Mouse (Mus musculus): ENCODE data around the gene Fbxo24. TPM values are rescaled to one million over a fixed set of nuclear protein-coding genes. Genes with fewer than 3 reads are reported as not detected.

Gene Fbxo24
- polyA plus RNA-seq, 1 experiment = 0.72 TPM

- Histone ChIP-seq H3K36me3 (ENCODE audit: control insufficient read depth, insufficient read depth) (peaks cover 19% of the 10 kb centered on the region), H3K79me2 (ENCODE audit: control insufficient read depth, insufficient read depth) (peaks cover 37% of the 10 kb centered on the region), H3ac (ENCODE audit: control insufficient read depth, insufficient read length) (no peak overlapping the region), H3K4me3 (peak overlapping the region; percentile 82), H3K27me3 (ENCODE audit: control insufficient read depth, insufficient read depth, insufficient read length) (no peaks in the 10 kb centered on the region), H3K4me2 (ENCODE audit: low read depth) (peak overlapping the region; percentile 99)
- TF ChIP-seq TCF3 (IDR thresholded peaks at IDR 0.05; ENCODE audit: insufficient read length, low read depth) (no peak), SRF (IDR thresholded peaks at IDR 0.05; ENCODE audit: control insufficient read depth, insufficient read length, low read depth) (no peak), USF1 (IDR thresholded peaks at IDR 0.05; ENCODE audit: low read depth) (no peak), E2F4 (IDR thresholded peaks at IDR 0.05; ENCODE audit: insufficient read depth) (no peak), REST (IDR thresholded peaks at IDR 0.05; ENCODE audit: insufficient read depth, insufficient read length) (no peak), CEBPB (IDR thresholded peaks at IDR 0.05; ENCODE audit: insufficient read depth, poor library complexity, severe bottlenecking) (no peak), TCF12 (IDR thresholded peaks at IDR 0.05; ENCODE audit: insufficient read depth, poor library complexity, severe bottlenecking) (no peak), MAX (IDR thresholded peaks at IDR 0.05; ENCODE audit: low read depth) (no peak), MYOD1 (IDR thresholded peaks at IDR 0.05; ENCODE audit: control insufficient read depth in 1 of 3, insufficient read length in 2 of 3, low read depth in 2 of 3) (no peak), POLR2AphosphoS2 (IDR thresholded peaks at IDR 0.05; ENCODE audit: insufficient read length, low read depth) (no peak), MYOG (IDR thresholded peaks at IDR 0.05; ENCODE audit: control insufficient read depth in 1 of 3, insufficient read depth in 1 of 3, insufficient read length in 2 of 3, low read depth in 2 of 3) (no peak), POLR2A (IDR thresholded peaks at IDR 0.05; ENCODE audit: insufficient read length, low read depth) (no peak)
Observed at GRCm38 (mm10) chr5:137631591-137631990, 2.8 kb upstream of the Fbxo24 start.

- peak overlapping the region; percentile 99 for H3K4me2 ChIP-seq (ENCODE audit: low read depth)
- peak overlapping the region; percentile 82 for H3K4me3 ChIP-seq
- peaks cover 19% of the 10 kb centered on the region for H3K36me3 ChIP-seq (ENCODE audit: control insufficient read depth, insufficient read depth)
- no peaks in the 10 kb centered on the region for H3K27me3 ChIP-seq (ENCODE audit: control insufficient read depth, insufficient read depth, insufficient read length)
- peaks cover 37% of the 10 kb centered on the region for H3K79me2 ChIP-seq (ENCODE audit: control insufficient read depth, insufficient read depth)
- no peak overlapping the region for H3ac ChIP-seq (ENCODE audit: control insufficient read depth, insufficient read length)
- TF ChIP-seq MYOD1 (IDR thresholded peaks at IDR 0.05; ENCODE audit: control insufficient read depth in 1 of 3, insufficient read length in 2 of 3, low read depth in 2 of 3) = peak in 1 of 3 experiments; percentile 34
- TF ChIP-seq MYOG (IDR thresholded peaks at IDR 0.05; ENCODE audit: control insufficient read depth in 1 of 3, insufficient read depth in 1 of 3, insufficient read length in 2 of 3, low read depth in 2 of 3) = no peak
- no peak for TF ChIP-seq POLR2AphosphoS2 (IDR thresholded peaks at IDR 0.05; ENCODE audit: insufficient read length, low read depth)
- TF ChIP-seq REST (IDR thresholded peaks at IDR 0.05; ENCODE audit: insufficient read depth, insufficient read length) = no peak
- no peak for TF ChIP-seq TCF12 (IDR thresholded peaks at IDR 0.05; ENCODE audit: insufficient read depth, poor library complexity, severe bottlenecking)
- peak; percentile 6 for TF ChIP-seq POLR2A (IDR thresholded peaks at IDR 0.05; ENCODE audit: insufficient read length, low read depth)
- TF ChIP-seq MAX (IDR thresholded peaks at IDR 0.05; ENCODE audit: low read depth) = no peak
- no peak for TF ChIP-seq E2F4 (IDR thresholded peaks at IDR 0.05; ENCODE audit: insufficient read depth)
- TF ChIP-seq CEBPB (IDR thresholded peaks at IDR 0.05; ENCODE audit: insufficient read depth, poor library complexity, severe bottlenecking) = no peak
Observed at GRCm38 (mm10) chr5:137631171-137631570, 2.4 kb upstream of the Fbxo24 start.

- Histone ChIP-seq H3K79me2 (ENCODE audit: control insufficient read depth, insufficient read depth) (peaks cover 37% of the 10 kb centered on the region), H3K4me3 (peak overlapping the region; percentile 82), H3K4me2 (ENCODE audit: low read depth) (peak overlapping the region; percentile 99), H3K36me3 (ENCODE audit: control insufficient read depth, insufficient read depth) (peaks cover 18% of the 10 kb centered on the region), H3K27me3 (ENCODE audit: control insufficient read depth, insufficient read depth, insufficient read length) (no peaks in the 10 kb centered on the region), H3ac (ENCODE audit: control insufficient read depth, insufficient read length) (no peak overlapping the region)
- TF ChIP-seq MYOG (IDR thresholded peaks at IDR 0.05; ENCODE audit: control insufficient read depth in 1 of 3, insufficient read depth in 1 of 3, insufficient read length in 2 of 3, low read depth in 2 of 3) (peak in 1 of 3 experiments; percentile 27), TCF12 (IDR thresholded peaks at IDR 0.05; ENCODE audit: insufficient read depth, poor library complexity, severe bottlenecking) (no peak), MYOD1 (IDR thresholded peaks at IDR 0.05; ENCODE audit: control insufficient read depth in 1 of 3, insufficient read length in 2 of 3, low read depth in 2 of 3) (peak in 2 of 3 experiments; percentile 77 to 83)
Observed at GRCm38 (mm10) chr5:137630602-137631001, 1.8 kb upstream of the Fbxo24 start.

GRCm38 (mm10) chr5:137629906-137630545 is 1.2 kb upstream of the Fbxo24 start:
- Histone ChIP-seq H3K36me3 (ENCODE audit: control insufficient read depth, insufficient read depth) (peaks cover 13% of the 10 kb centered on the region), H3ac (ENCODE audit: control insufficient read depth, insufficient read length) (peak overlapping the region; percentile 21), H3K4me3 (peak overlapping the region; percentile 82), H3K79me2 (ENCODE audit: control insufficient read depth, insufficient read depth) (peaks cover 37% of the 10 kb centered on the region), H3K4me2 (ENCODE audit: low read depth) (peak overlapping the region; percentile 99), H3K27me3 (ENCODE audit: control insufficient read depth, insufficient read depth, insufficient read length) (no peaks in the 10 kb centered on the region)
- TF ChIP-seq MYOD1 (IDR thresholded peaks at IDR 0.05; ENCODE audit: control insufficient read depth in 1 of 3, insufficient read length in 2 of 3, low read depth in 2 of 3) = peak in 2 of 3 experiments; percentile 23 to 55
- TF ChIP-seq MYOG (IDR thresholded peaks at IDR 0.05; ENCODE audit: control insufficient read depth in 1 of 3, insufficient read depth in 1 of 3, insufficient read length in 2 of 3, low read depth in 2 of 3) = peak in 1 of 3 experiments; percentile 47
- peak; percentile 10 for TF ChIP-seq POLR2AphosphoS2 (IDR thresholded peaks at IDR 0.05; ENCODE audit: insufficient read length, low read depth)
- TF ChIP-seq REST (IDR thresholded peaks at IDR 0.05; ENCODE audit: insufficient read depth, insufficient read length) = no peak

GRCm38 (mm10) chr5:137629306-137629721 is 512 bp upstream of the Fbxo24 start:
- Histone ChIP-seq H3ac (ENCODE audit: control insufficient read depth, insufficient read length) (peak overlapping the region; percentile 21), H3K79me2 (ENCODE audit: control insufficient read depth, insufficient read depth) (peaks cover 37% of the 10 kb centered on the region), H3K36me3 (ENCODE audit: control insufficient read depth, insufficient read depth) (peaks cover 13% of the 10 kb centered on the region), H3K27me3 (ENCODE audit: control insufficient read depth, insufficient read depth, insufficient read length) (no peaks in the 10 kb centered on the region), H3K4me3 (peak overlapping the region; percentile 82), H3K4me2 (ENCODE audit: low read depth) (peak overlapping the region; percentile 99)
- no peak for TF ChIP-seq POLR2AphosphoS2 (IDR thresholded peaks at IDR 0.05; ENCODE audit: insufficient read length, low read depth)
- no peak for TF ChIP-seq USF1 (IDR thresholded peaks at IDR 0.05; ENCODE audit: low read depth)
- no peak for TF ChIP-seq POLR2A (IDR thresholded peaks at IDR 0.05; ENCODE audit: insufficient read length, low read depth)
- no peak for TF ChIP-seq TCF3 (IDR thresholded peaks at IDR 0.05; ENCODE audit: insufficient read length, low read depth)
- TF ChIP-seq REST (IDR thresholded peaks at IDR 0.05; ENCODE audit: insufficient read depth, insufficient read length) = no peak
- TF ChIP-seq MAX (IDR thresholded peaks at IDR 0.05; ENCODE audit: low read depth) = no peak
- no peak for TF ChIP-seq SRF (IDR thresholded peaks at IDR 0.05; ENCODE audit: control insufficient read depth, insufficient read length, low read depth)
- TF ChIP-seq E2F4 (IDR thresholded peaks at IDR 0.05; ENCODE audit: insufficient read depth) = no peak
- no peak for TF ChIP-seq MYOG (IDR thresholded peaks at IDR 0.05; ENCODE audit: control insufficient read depth in 1 of 3, insufficient read depth in 1 of 3, insufficient read length in 2 of 3, low read depth in 2 of 3)
- no peak for TF ChIP-seq TCF12 (IDR thresholded peaks at IDR 0.05; ENCODE audit: insufficient read depth, poor library complexity, severe bottlenecking)
- TF ChIP-seq MYOD1 (IDR thresholded peaks at IDR 0.05; ENCODE audit: control insufficient read depth in 1 of 3, insufficient read length in 2 of 3, low read depth in 2 of 3) = no peak
- no peak for TF ChIP-seq CEBPB (IDR thresholded peaks at IDR 0.05; ENCODE audit: insufficient read depth, poor library complexity, severe bottlenecking)
